Mouse (Mus musculus) bone marrow, adult 2 months (tissue): ENCODE measurements around the gene Galnt18. TPM values are rescaled to one million over a fixed set of nuclear protein-coding genes. Genes with fewer than 3 reads are reported as not detected.

Experiments used
- H3K27ac ChIP-seq: fragments of 200-500 bp; 2 replicates; pipeline ENCODE4 v1.5.1; 2012; ENCODE audit warnings: low read depth, mild to moderate bottlenecking, control low read depth, inconsistent platforms, low read length; ENCODE audit not compliant: control insufficient read depth, poor library complexity, insufficient read depth
- H3K4me1 ChIP-seq: fragments of 200-500 bp; 2 replicates; pipeline ENCODE4 v1.6.1; 2011; ENCODE audit warnings: low read length; ENCODE audit not compliant: control insufficient read depth, insufficient read depth
- H3K4me3 ChIP-seq: fragments of 200-500 bp; replicated peaks from 2 replicates; pipeline ENCODE3; 2011; ENCODE audit warnings: mild to moderate bottlenecking, low read depth, low read length, control low read depth; ENCODE audit not compliant: control insufficient read depth
- CTCF ChIP-seq: fragments of 200-500 bp; IDR thresholded peaks from 2 replicates; pipeline ENCODE4 v1.5.1; 2011; ENCODE audit warnings: low read length, control low read depth; ENCODE audit not compliant: control insufficient read depth, insufficient read depth
- POLR2A ChIP-seq: fragments of 200-500 bp; IDR thresholded peaks from 2 replicates; pipeline ENCODE4 v1.6.1; 2011; ENCODE audit warnings: low read depth, mild to moderate bottlenecking, control low read depth, low read length, borderline replicate concordance; ENCODE audit not compliant: control insufficient read depth
- whole genome bisulfite sequencing: fragments of 180-500 bp; shearing (Covaris S2); methylation state at CpG from one replicate; pipeline ENCODE4 v1.1.7; 2018; 5-methylcytosine and 5-hydroxymethylcytosine counted together
- polyA plus RNA-seq: library from polyadenylated mRNA; stranded (reverse); fragments of >200 nt; gene quantifications from 2 replicates; pipeline ENCODE4 v1.2.4, GENCODE M21; 2011; ENCODE audit warnings: low replicate concordance; ENCODE audit not compliant: missing spikeins, insufficient read depth, insufficient read length

The Galnt18 gene
- polyA plus RNA-seq, 1 experiment, result 2.2 TPM

- no peak overlapping the region for H3K4me3 ChIP-seq
- H3K27ac ChIP-seq, result no peak overlapping the region
- H3K4me1 ChIP-seq, result no peaks in the 10 kb centered on the region
- TF ChIP-seq CTCF, result no peak
- TF ChIP-seq POLR2A, result no peak
- 61% methylated on average over 4 of the region's 4 CpGs for WGBS
These were observed 60.9 kb downstream of the Galnt18 start for GRCm38 (mm10) chr7:111718900-111719299.

DNA sequence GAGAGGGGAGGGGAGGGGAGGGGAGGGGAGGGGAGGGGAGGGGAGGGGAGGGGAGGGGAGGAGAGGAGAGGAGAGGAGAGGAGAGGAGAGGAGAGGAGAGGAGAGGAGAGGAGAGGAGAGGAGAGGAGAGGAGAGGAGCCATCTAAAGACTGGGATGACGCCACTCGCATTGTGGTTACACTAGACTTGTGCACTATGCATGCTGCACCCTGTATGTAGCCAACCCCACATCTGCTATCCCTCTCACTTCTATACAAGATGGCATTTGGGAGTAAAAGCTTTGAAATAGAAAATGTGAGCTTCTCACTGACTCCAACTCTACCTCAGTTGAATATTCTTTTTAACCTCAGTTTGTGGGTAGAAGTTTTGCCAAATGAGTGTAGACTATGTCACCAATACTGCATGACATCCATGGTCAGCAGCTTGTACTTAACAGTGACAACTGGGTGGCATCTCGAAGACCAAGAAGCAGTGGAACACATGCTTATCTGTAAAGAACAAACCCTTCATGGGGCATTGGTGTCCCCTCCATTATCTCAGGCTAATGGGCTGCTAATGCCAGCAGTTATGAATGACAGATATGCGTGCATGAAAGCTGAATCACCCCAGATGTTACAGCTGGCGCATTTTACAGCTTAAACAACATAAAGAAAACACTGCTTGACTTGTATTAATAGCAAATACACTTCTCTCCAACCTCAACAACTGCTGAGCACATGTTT lies 65.0 kb downstream of the Galnt18 start:
- no peak overlapping the region for H3K27ac ChIP-seq
- H3K4me1 ChIP-seq, result no peaks in the 10 kb centered on the region
- WGBS, result 62% methylated on average over 5 of the region's 5 CpGs

DNA sequence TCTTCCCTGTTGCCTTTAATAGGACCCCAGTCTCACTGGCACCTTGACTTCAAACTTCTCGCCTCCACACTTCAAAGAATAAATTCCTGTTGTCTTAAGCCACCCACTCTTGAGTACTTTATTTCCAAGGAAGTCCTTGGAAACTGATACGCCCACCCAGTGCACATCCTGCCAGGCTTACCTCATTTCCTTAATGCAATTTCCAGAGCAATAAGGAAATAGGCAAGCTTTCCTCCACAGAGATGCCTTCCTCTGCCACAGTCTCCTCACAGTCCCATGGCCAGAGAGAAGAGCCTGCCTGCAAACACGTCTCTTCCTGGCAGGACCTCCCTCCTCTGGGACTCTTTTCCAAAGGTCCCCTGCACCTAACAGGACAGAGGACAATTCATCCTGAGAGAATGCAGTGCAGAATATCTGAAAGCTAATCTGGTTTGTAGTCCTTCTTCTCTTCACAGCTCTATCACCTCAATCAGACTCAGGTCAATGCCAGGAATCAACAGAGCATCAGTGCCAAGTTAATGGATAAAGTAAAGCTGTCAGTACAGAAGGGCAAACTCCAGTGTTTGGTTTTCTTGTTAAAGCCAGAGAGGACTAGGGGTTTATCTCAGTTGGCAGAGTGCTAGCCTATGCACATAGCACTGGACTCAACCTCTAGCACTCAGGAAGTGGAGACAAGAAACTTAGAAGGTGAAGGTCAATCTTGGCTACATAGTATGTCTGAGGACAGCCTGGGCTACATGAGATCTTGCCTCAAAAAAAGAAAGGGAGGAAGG lies 65.8 kb downstream of the Galnt18 start:
- no peak for TF ChIP-seq CTCF
- no peak for TF ChIP-seq POLR2A
- WGBS, result 65% methylated on average over 3 of the region's 3 CpGs
- Histone ChIP-seq H3K27ac (no peak overlapping the region), H3K4me1 (no peaks in the 10 kb centered on the region), H3K4me3 (no peak overlapping the region)

More for the DNA sequence above, 65.0 kb downstream of the Galnt18 start:
- TF ChIP-seq CTCF, result no peak
- no peak for TF ChIP-seq POLR2A
- no peak overlapping the region for H3K4me3 ChIP-seq

DNA sequence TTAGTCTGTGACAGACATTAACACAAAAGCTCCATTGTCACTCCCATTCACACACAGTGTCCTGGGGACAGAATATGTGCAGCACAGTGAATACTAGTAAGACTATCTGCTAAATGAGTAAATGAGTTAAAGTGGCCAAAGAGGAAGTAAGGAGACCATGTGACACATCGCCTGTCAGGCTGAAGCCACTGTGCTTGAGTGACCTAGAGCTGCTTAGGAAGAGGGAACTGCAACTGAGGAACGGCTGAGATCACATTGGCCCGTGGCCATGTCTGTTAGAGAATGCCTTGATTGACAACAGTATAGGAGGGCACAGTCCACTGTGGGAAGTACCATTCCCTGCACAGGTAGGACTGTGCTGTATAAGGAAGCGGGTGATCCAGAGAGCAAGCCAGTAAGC lies 67.0 kb downstream of the Galnt18 start:
- TF ChIP-seq CTCF, result no peak
- no peak for TF ChIP-seq POLR2A
- WGBS, result 26% methylated on average over 4 of the region's 4 CpGs
- H3K27ac ChIP-seq, result no peak overlapping the region
- H3K4me3 ChIP-seq, result no peak overlapping the region
- H3K4me1 ChIP-seq, result no peaks in the 10 kb centered on the region

GRCm38 (mm10) chr7:111711045-111711808 lies 68.5 kb downstream of the Galnt18 start:
- TF ChIP-seq CTCF, result no peak
- no peak overlapping the region for H3K4me3 ChIP-seq
- 79% methylated on average over 6 of the region's 6 CpGs for WGBS
- H3K27ac ChIP-seq, result no peak overlapping the region
- H3K4me1 ChIP-seq, result no peaks in the 10 kb centered on the region

- Histone ChIP-seq H3K4me1 (no peaks in the 10 kb centered on the region), H3K27ac (no peak overlapping the region), H3K4me3 (no peak overlapping the region)
- TF ChIP-seq POLR2A (no peak), CTCF (no peak)
- WGBS, result 33% methylated on average over 4 of the region's 4 CpGs
These were observed 69.5 kb downstream of the Galnt18 start for GRCm38 (mm10) chr7:111710311-111710710.

GRCm38 (mm10) chr7:111708563-111708962 lies 71.2 kb downstream of the Galnt18 start:
- Histone ChIP-seq H3K4me1 (no peaks in the 10 kb centered on the region), H3K27ac (no peak overlapping the region), H3K4me3 (no peak overlapping the region)
- no peak for TF ChIP-seq POLR2A
- no peak for TF ChIP-seq CTCF
- 42% methylated on average over 1 of the region's 1 CpGs for WGBS

- Histone ChIP-seq H3K4me1 (no peaks in the 10 kb centered on the region), H3K4me3 (no peak overlapping the region), H3K27ac (no peak overlapping the region)
- TF ChIP-seq CTCF, result no peak
- no peak for TF ChIP-seq POLR2A
- 83% methylated on average over 2 of the region's 2 CpGs for WGBS
These were observed 76.8 kb downstream of the Galnt18 start for GRCm38 (mm10) chr7:111702961-111703360.
